Mouse (Mus musculus) liver, adult 10 weeks (tissue): ENCODE measurements around the gene Milr1. TPM values are rescaled to one million over a fixed set of nuclear protein-coding genes. Genes with fewer than 3 reads are reported as not detected.

Experiments used
- polyA plus RNA-seq: library from polyadenylated mRNA; stranded (reverse); fragments of 350-450 nt; fragmentation: Illumina TruSeq; extraction: RNeasy Lipid Tissue Mini Kit (QIAGEN cat#74804); gene quantifications from one replicate; pipeline ENCODE4 v1.2.3, GENCODE M21; 2014; ENCODE audit warnings: low read depth, low replicate concordance

Gene Milr1
- 1.5 TPM for polyA plus RNA-seq

GRCm38 (mm10) chr11:106751039-106752018 lies at the start of gene Milr1:
TSS of gene Milr1 (plus strand) at chr11:106751226.

GRCm38 (mm10) chr11:106750121-106750751 lies 790 bp upstream of the Milr1 start, which contains the start of gene Pecam1:
TSS of gene Pecam1 (minus strand) at chr11:106750628.

GRCm38 (mm10) chr11:106779388-106780088 lies 28.5 kb downstream of the Milr1 start, which contains the start of gene Polg2:
TSS of gene Polg2 (minus strand) at chr11:106779537.

GRCm38 (mm10) chr11:106788775-106789459 lies 37.9 kb downstream of the Milr1 start, which contains the start of the genes Ddx5 and Cep95:
TSS of gene Ddx5 (minus strand) at chr11:106789185.
TSS of gene Cep95 (plus strand) at chr11:106789252.

Other genes starting within 250 kb of the Milr1 start
- 81.4 TPM for gene Tex2, start 137.8 kb upstream of the Milr1 start, polyA plus RNA-seq
- 4.7 TPM for gene Pecam1, start 598 bp upstream of the Milr1 start, polyA plus RNA-seq
- 6.5 TPM for gene Polg2, start 28.3 kb downstream of the Milr1 start, polyA plus RNA-seq
- gene Ddx5, start 38.0 kb downstream of the Milr1 start, polyA plus RNA-seq: 555 TPM
- gene Cep95, start 38.0 kb downstream of the Milr1 start, polyA plus RNA-seq: 7.8 TPM
- 36.2 TPM for gene Smurf2, start 169.5 kb downstream of the Milr1 start, polyA plus RNA-seq
- gene Kpna2, start 248.3 kb downstream of the Milr1 start, polyA plus RNA-seq: 60.3 TPM